Comparison of ENCODE assay signal across 10 mouse cellular contexts in genomic region chr6:94401617-94402481, GRCm38 (mm10).
DNase-seq lines count a peak whose midpoint lies in the region; ATAC-seq lines count a peak whose summit lies in the region.
"Had no signal": no experiment of that assay in that cellular context is flagged by ENCODE, and none has a peak within 500 bp of the region (broad histone marks: within the 10 kb centered on the region; RNA-seq: fewer than 3 reads in every experiment).

No protein-coding gene starts in this region.

- no peak overlapping the region for H3K27ac ChIP-seq in embryonic facial prominence, embryonic 11.5 days (replicated peaks; ENCODE audit: low read depth, low read length)
- no peak overlapping the region for H3K27ac ChIP-seq in embryonic facial prominence, embryonic 10.5 days (replicated peaks)
- no peak overlapping the region for H3K27ac ChIP-seq in hindbrain, embryonic 16.5 days (ENCODE audit: low read depth, low read length)
- no peak overlapping the region for H3K27ac ChIP-seq in heart, embryonic 12.5 days (ENCODE audit: poor library complexity, severe bottlenecking)
- H3K27ac ChIP-seq: liver, embryonic 13.5 days had no signal

- H3K4me1 ChIP-seq in embryonic facial prominence, embryonic 11.5 days (ENCODE audit: control insufficient read depth, insufficient read depth, low read length), result no peaks in the 10 kb centered on the region
- H3K4me1 ChIP-seq in embryonic facial prominence, embryonic 10.5 days, result peaks cover 28% of the 10 kb centered on the region
- H3K4me1 ChIP-seq in hindbrain, embryonic 16.5 days (ENCODE audit: control insufficient read depth, insufficient read depth, low read depth, low read length), result peaks cover 13% of the 10 kb centered on the region
- peaks cover 15% of the 10 kb centered on the region; the same call in 1 of the 2 replicates for H3K4me1 ChIP-seq in heart, embryonic 12.5 days (replicated peaks)
- H3K4me1 ChIP-seq: liver, embryonic 13.5 days had no signal

- 0 out of 2 replicates have a peak, but pooled peaks have one; percentile 25 for ATAC-seq in embryonic facial prominence, embryonic 11.5 days (replicated peaks; ENCODE audit: insufficient number of reproducible peaks, low FRiP score, low TSS enrichment, low read depth)
- ATAC-seq in hindbrain, embryonic 16.5 days, result 0 out of 2 replicates have a peak, but pooled peaks have one; percentile 40
- ATAC-seq in heart, embryonic 12.5 days (ENCODE audit: insufficient number of reproducible peaks, low FRiP score), result no peak

- no peak overlapping the region for H3K4me3 ChIP-seq in embryonic facial prominence, embryonic 11.5 days (ENCODE audit: low read depth, low read length)
- no peak overlapping the region for H3K4me3 ChIP-seq in embryonic facial prominence, embryonic 10.5 days
- H3K4me3 ChIP-seq in hindbrain, embryonic 16.5 days (ENCODE audit: low read length), result no peak overlapping the region; the same call in 1 of the 2 replicates
- H3K4me3 ChIP-seq in heart, embryonic 12.5 days, result no peak overlapping the region
- H3K4me3 ChIP-seq: liver, embryonic 13.5 days had no signal

- WGBS in embryonic facial prominence, embryonic 11.5 days, result 53% methylated on average over 9 of the region's 9 CpGs
- WGBS in embryonic facial prominence, embryonic 10.5 days, result 58% methylated on average over 9 of the region's 9 CpGs
- WGBS in hindbrain, embryonic 16.5 days, result 43% methylated on average over 9 of the region's 9 CpGs
- 72% methylated on average over 9 of the region's 9 CpGs for WGBS in heart, embryonic 12.5 days

- no peak overlapping the region for H3K9ac ChIP-seq in embryonic facial prominence, embryonic 11.5 days (replicated peaks; ENCODE audit: low read length)
- H3K9ac ChIP-seq in hindbrain, embryonic 16.5 days (ENCODE audit: low read depth, low read length), result no peak overlapping the region
- H3K9ac ChIP-seq in heart, embryonic 12.5 days, result no peak overlapping the region
- H3K9ac ChIP-seq: liver, embryonic 13.5 days had no signal

- H3K9me3 ChIP-seq in embryonic facial prominence, embryonic 11.5 days (replicated peaks; ENCODE audit: control insufficient read depth, low read length), result no peaks in the 10 kb centered on the region
- no peaks in the 10 kb centered on the region for H3K9me3 ChIP-seq in embryonic facial prominence, embryonic 10.5 days
- H3K9me3 ChIP-seq in hindbrain, embryonic 16.5 days (ENCODE audit: control insufficient read depth, low read length), result no peaks in the 10 kb centered on the region
- H3K9me3 ChIP-seq in heart, embryonic 12.5 days (replicated peaks), result no peaks in the 10 kb centered on the region
- H3K9me3 ChIP-seq: liver, embryonic 13.5 days had no signal

- H3K36me3 ChIP-seq in embryonic facial prominence, embryonic 11.5 days (replicated peaks; ENCODE audit: control insufficient read depth, insufficient read depth, low read depth, low read length), result no peaks in the 10 kb centered on the region
- H3K36me3 ChIP-seq in embryonic facial prominence, embryonic 10.5 days (replicated peaks), result no peaks in the 10 kb centered on the region
- H3K36me3 ChIP-seq in hindbrain, embryonic 16.5 days (ENCODE audit: control insufficient read depth, insufficient read depth, low read length), result no peaks in the 10 kb centered on the region
- H3K36me3 ChIP-seq in heart, embryonic 12.5 days, result no peaks in the 10 kb centered on the region
- H3K36me3 ChIP-seq: liver, embryonic 13.5 days had no signal

- H3K4me2 ChIP-seq in embryonic facial prominence, embryonic 11.5 days (ENCODE audit: low read depth, low read length), result no peak overlapping the region
- peak overlapping the region; percentile 57 for H3K4me2 ChIP-seq in hindbrain, embryonic 16.5 days (ENCODE audit: low read length)
- H3K4me2 ChIP-seq in heart, embryonic 12.5 days, result no peak overlapping the region
- H3K4me2 ChIP-seq: liver, embryonic 13.5 days had no signal

- DNase-seq in embryonic facial prominence, embryonic 11.5 days (ENCODE audit: low spot score), result no peak
- no peak for DNase-seq in embryonic facial prominence, embryonic 10.5 days (ENCODE audit: low spot score)
- DNase-seq in 3134 (ENCODE audit: extremely low read depth, insufficient read length, low spot score), result peak; percentile 11
- DNase-seq in cerebellum, postnatal 36 days, result peak; percentile 40 to 50
- no peak for DNase-seq in urinary bladder, postnatal 4 days (ENCODE audit: low spot score in 2 of 2)
- no peak for DNase-seq in adrenal gland, postnatal 25 days
- DNase-seq: kidney, adult 8-10 months; liver, embryonic 13.5 days had no signal

- no peaks in the 10 kb centered on the region for H3K27me3 ChIP-seq in embryonic facial prominence, embryonic 11.5 days (ENCODE audit: control insufficient read depth, insufficient read depth, low read length)
- H3K27me3 ChIP-seq in embryonic facial prominence, embryonic 10.5 days (replicated peaks; ENCODE audit: low read depth, poor library complexity, severe bottlenecking), result peaks cover 16% of the 10 kb centered on the region; the same call in 1 of the 2 replicates
- no peaks in the 10 kb centered on the region for H3K27me3 ChIP-seq in hindbrain, embryonic 16.5 days (replicated peaks; ENCODE audit: control insufficient read depth, insufficient read depth, low read length)
- no peaks in the 10 kb centered on the region for H3K27me3 ChIP-seq in heart, embryonic 12.5 days (replicated peaks)
- H3K27me3 ChIP-seq: liver, embryonic 13.5 days had no signal

Comparison
In these comparisons a context has a peak if more than half of its experiments do, and no peak if none do; other contexts are left out.
1. DNase-seq: peak in 3134 (single experiment) and cerebellum, postnatal 36 days (2 of 2); none in embryonic facial prominence, embryonic 11.5 days (single experiment), embryonic facial prominence, embryonic 10.5 days (single experiment), urinary bladder, postnatal 4 days (0 of 2) and adrenal gland, postnatal 25 days (single experiment).